Mouse (Mus musculus): ENCODE results near the gene Rngtt. TPM values are rescaled to one million over a fixed set of nuclear protein-coding genes. Genes with fewer than 3 reads are reported as not detected.
A peak's percentile ranks its signal among the peaks of the same experiment; 100 is the strongest.
"Not testable (repeated sequence)": the region's sequence is repeated elsewhere in the genome, so short reads cannot be mapped to it uniquely, and the experiment has no call there.

Gene Rngtt
- total RNA-seq, 2 experiments from 2014 or later = 27.3 to 29.2 TPM

- no peak overlapping the region for H3K27ac ChIP-seq
- peak; percentile 73 to 82 for DNase-seq (ENCODE audit: extremely low spot score in 1 of 2, low spot score in 2 of 2)
- peak; percentile 97 for TF ChIP-seq CTCF (IDR thresholded peaks at IDR 0.05)
- H3K4me3 ChIP-seq = no peak overlapping the region
- intact Hi-C loops (cut with DNase I) = loop anchor here (1.0 to 10.0 kb wide), 5 partner anchors 131 to 1158 kb away; partner anchors contain the start of genes Akirin2 and Cnr1
Observed at GRCm38 (mm10) chr4:33396222-33397176, 86.4 kb downstream of the Rngtt start.

DNA sequence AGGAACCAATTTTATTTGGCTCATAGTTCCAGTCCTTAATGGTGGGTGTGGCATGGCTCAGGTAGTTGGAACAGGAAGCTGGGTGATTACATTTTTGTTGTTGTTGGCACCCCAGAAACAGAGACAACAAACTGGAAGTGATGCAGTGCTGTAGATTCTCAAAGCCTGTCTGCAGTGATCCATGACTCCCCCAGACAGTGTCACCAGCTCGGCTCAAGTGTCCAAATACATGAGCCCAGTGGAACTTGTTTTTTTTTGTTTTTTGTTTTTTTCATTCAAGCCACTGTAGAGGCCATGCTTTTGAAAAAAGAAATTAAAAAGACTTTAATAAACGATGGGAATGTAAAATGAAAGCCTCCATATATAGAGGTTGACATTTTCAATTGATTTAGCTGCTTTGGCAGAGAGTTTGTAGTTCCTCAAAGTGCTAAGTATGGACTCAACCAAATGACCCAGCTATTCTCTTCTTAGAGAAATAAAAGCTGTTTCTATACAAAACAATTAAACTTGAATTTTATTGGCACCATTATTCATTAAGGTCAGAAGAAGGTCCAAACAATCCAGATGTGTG lies 95.7 kb downstream of the Rngtt start:
- no peak overlapping the region for H3K4me3 ChIP-seq
- no peak for TF ChIP-seq CTCF (IDR thresholded peaks at IDR 0.05)
- H3K27ac ChIP-seq = no peak overlapping the region
- intact Hi-C loops (cut with DNase I) = no loop called here
- no peak for DNase-seq (ENCODE audit: extremely low spot score in 1 of 2, low spot score in 2 of 2)

- no peak overlapping the region for H3K27ac ChIP-seq
- DNase-seq (ENCODE audit: extremely low spot score in 1 of 2, low spot score in 2 of 2) = no peak
- intact Hi-C loops (cut with DNase I) = no loop called here
- no peak for TF ChIP-seq CTCF (IDR thresholded peaks at IDR 0.05)
- H3K4me3 ChIP-seq = no peak overlapping the region
Observed at GRCm38 (mm10) chr4:33413791-33414190, 103.7 kb downstream of the Rngtt start.

- Histone ChIP-seq H3K4me3 (no peak overlapping the region), H3K27ac (no peak overlapping the region)
- intact Hi-C loops (cut with DNase I) = no loop called here
- TF ChIP-seq CTCF (IDR thresholded peaks at IDR 0.05) = no peak
- no peak for DNase-seq (ENCODE audit: extremely low spot score in 1 of 2, low spot score in 2 of 2)
Observed at GRCm38 (mm10) chr4:33414781-33415180, 104.7 kb downstream of the Rngtt start.

GRCm38 (mm10) chr4:33417391-33417790 lies 107.3 kb downstream of the Rngtt start:
- Histone ChIP-seq H3K4me3 (no peak overlapping the region), H3K27ac (no peak overlapping the region)
- TF ChIP-seq CTCF (IDR thresholded peaks at IDR 0.05) = no peak
- intact Hi-C loops (cut with DNase I) = no loop called here
- DNase-seq (ENCODE audit: extremely low spot score in 1 of 2, low spot score in 2 of 2) = no peak

DNA sequence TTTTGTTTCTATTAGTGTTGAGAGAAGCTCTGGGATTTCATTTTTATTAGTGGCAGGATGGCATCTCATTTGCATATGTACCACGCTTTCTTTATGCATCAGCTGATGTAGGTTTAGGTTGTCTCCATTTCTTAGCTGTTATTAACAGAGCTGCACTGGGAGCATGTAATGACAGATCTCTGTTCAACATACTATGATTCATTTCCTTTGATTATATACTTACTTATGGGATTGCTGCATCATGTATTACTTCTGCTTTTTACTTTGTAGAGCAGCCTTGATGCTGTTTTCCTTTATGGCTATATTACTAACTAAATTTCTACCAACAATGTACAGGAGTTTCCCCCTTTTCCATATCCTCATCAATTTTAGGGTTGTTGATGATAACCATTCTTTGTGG lies 109.5 kb downstream of the Rngtt start:
- no peak for DNase-seq (ENCODE audit: extremely low spot score in 1 of 2, low spot score in 2 of 2)

GRCm38 (mm10) chr4:33428856-33429255 lies 118.7 kb downstream of the Rngtt start:
- no peak for TF ChIP-seq CTCF (IDR thresholded peaks at IDR 0.05)
- Histone ChIP-seq H3K4me3 (no peak overlapping the region), H3K27ac (no peak overlapping the region)
- intact Hi-C loops (cut with DNase I) = no loop called here
- DNase-seq (ENCODE audit: extremely low spot score in 1 of 2, low spot score in 2 of 2) = no peak

More for the DNA sequence above, 109.5 kb downstream of the Rngtt start:
- no peak for TF ChIP-seq CTCF (IDR thresholded peaks at IDR 0.05)
- Histone ChIP-seq H3K27ac (no peak overlapping the region), H3K4me3 (no peak overlapping the region)
- intact Hi-C loops (cut with DNase I) = no loop called here

GRCm38 (mm10) chr4:33441864-33442263 lies 131.8 kb downstream of the Rngtt start:
- no peak overlapping the region for H3K27ac ChIP-seq
- no peak overlapping the region for H3K4me3 ChIP-seq
- TF ChIP-seq CTCF (IDR thresholded peaks at IDR 0.05) = no peak
- intact Hi-C loops (cut with DNase I) = no loop called here
- DNase-seq (ENCODE audit: extremely low spot score in 1 of 2, low spot score in 2 of 2) = no peak

DNA sequence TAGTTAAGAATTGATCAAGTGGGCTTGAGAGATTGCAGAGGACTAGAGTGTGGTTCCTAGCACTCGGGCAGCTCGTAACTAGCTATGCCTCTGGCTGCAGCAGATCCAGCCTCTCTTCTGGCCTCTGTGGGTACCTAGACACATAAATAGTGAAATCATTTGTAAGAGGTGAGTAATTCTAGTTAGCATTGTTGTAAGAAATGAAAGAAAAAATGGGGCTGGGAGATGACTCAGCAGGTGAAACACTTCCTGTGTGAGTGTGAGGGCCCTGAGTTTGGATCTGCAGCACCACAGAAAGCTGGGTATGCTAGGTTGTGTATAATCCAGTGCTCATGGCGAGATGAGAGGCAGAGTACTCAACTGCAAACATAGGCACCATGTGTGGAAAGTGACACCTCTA lies 136.2 kb downstream of the Rngtt start:
- TF ChIP-seq CTCF (IDR thresholded peaks at IDR 0.05) = no peak
- no peak overlapping the region for H3K4me3 ChIP-seq
- intact Hi-C loops (cut with DNase I) = no loop called here
- no peak for DNase-seq (ENCODE audit: extremely low spot score in 1 of 2, low spot score in 2 of 2)
- no peak overlapping the region for H3K27ac ChIP-seq

- no peak for TF ChIP-seq CTCF (IDR thresholded peaks at IDR 0.05)
- intact Hi-C loops (cut with DNase I) = no loop called here
- no peak overlapping the region for H3K4me3 ChIP-seq
- DNase-seq (ENCODE audit: extremely low spot score in 1 of 2, low spot score in 2 of 2) = no peak
- H3K27ac ChIP-seq = no peak overlapping the region
Observed at GRCm38 (mm10) chr4:33446881-33447280, 136.8 kb downstream of the Rngtt start.

DNA sequence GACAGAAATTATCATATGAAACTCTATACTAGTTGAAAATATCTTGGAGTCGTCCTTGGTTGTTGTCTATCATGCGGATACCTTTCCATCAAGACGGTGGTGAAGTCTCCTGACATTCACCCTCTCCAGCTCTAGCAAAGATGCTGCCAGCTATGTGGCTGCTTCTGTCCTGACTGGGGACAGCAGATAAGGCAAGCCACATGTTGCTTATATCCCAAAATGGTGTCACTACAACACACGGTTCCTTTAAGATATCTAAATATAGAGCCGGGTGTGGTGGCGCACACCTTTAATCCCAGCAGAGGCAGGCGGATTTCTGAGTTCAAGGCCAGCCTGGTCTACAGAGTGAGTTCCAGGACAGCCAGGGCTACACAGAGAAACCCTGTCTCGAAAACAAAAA lies 140.2 kb downstream of the Rngtt start:
- DNase-seq (ENCODE audit: extremely low spot score in 1 of 2, low spot score in 2 of 2); H3K27ac ChIP-seq; H3K4me3 ChIP-seq; intact Hi-C loops (cut with DNase I): not testable (repeated sequence)

DNA sequence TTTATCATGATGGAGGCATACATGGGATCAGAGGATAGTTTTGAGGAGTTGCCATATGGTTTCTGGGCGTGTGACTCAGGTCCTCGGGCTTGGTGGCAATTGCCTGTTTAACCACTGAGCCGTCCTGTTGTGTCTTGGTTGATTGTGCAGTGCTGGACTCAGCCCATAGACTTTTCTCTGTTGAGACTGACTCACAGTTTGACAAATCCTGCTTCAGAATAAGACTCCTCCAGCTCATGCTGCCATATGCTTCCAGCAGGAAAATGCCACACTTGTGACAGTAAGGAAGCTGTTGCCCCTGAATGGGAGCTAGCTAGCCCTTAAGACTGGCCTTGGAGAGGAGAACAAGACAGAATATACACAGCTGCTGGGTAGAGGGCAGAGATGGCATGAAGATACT lies 149.7 kb downstream of the Rngtt start:
- Histone ChIP-seq H3K4me3 (no peak overlapping the region), H3K27ac (no peak overlapping the region)
- DNase-seq (ENCODE audit: extremely low spot score in 1 of 2, low spot score in 2 of 2) = no peak
- no peak for TF ChIP-seq CTCF (IDR thresholded peaks at IDR 0.05)
- intact Hi-C loops (cut with DNase I) = no loop called here
